Mouse (Mus musculus) kidney, embryonic 16.5 days (tissue): ENCODE results near the gene Wbp1l. TPM values are rescaled to one million over a fixed set of nuclear protein-coding genes. Genes with fewer than 3 reads are reported as not detected.

Experiments
- ATAC-seq: fragments of 200-750 bp; cut with Nextera tagmentation; 2 replicates; pipeline ENCODE4 v1.8.0; 2017; ENCODE audit warnings: moderate TSS enrichment; ENCODE audit not compliant: low FRiP score, low TSS enrichment
- H3K27ac ChIP-seq: fragments of 300-500 bp; sonication (generic); 2 replicates; pipeline ENCODE4 v1.5.1; 2014; ENCODE audit warnings: low read length
- H3K27me3 ChIP-seq: fragments of 300-500 bp; sonication (generic); 2 replicates; pipeline ENCODE4 v1.6.1; 2014; ENCODE audit warnings: low read length, control low read depth, mixed read lengths; ENCODE audit not compliant: insufficient read depth
- H3K36me3 ChIP-seq: fragments of 300-500 bp; sonication (generic); 2 replicates; pipeline ENCODE4 v1.6.1; 2014; ENCODE audit warnings: low read length, control low read depth, mixed read lengths; ENCODE audit not compliant: insufficient read depth
- H3K4me1 ChIP-seq: fragments of 300-500 bp; sonication (generic); 2 replicates; pipeline ENCODE4 v1.6.1; 2014; ENCODE audit warnings: low read length, control low read depth, mixed read lengths; ENCODE audit not compliant: insufficient read depth
- H3K4me2 ChIP-seq: fragments of 300-500 bp; sonication (generic); replicated peaks from 2 replicates; pipeline ENCODE4 v1.6.1; 2014; ENCODE audit warnings: low read depth, low read length
- H3K4me3 ChIP-seq: fragments of 300-500 bp; sonication (generic); 2 replicates; pipeline ENCODE4 v1.5.1; 2014; ENCODE audit warnings: mild to moderate bottlenecking, low read length
- H3K9ac ChIP-seq: fragments of 300-500 bp; sonication (generic); replicated peaks from 2 replicates; pipeline ENCODE4 v1.6.1; 2014; ENCODE audit warnings: low read length
- H3K9me3 ChIP-seq: fragments of 300-500 bp; sonication (generic); 2 replicates; pipeline ENCODE4 v1.6.1; 2016; ENCODE audit warnings: low read length, control low read depth
- WGBS: fragments of 180-500 bp; shearing (Covaris S2); extraction: QIAGEN DNeasy Blood & Tissue Kit; methylation state at CpG from one replicate; pipeline ENCODE4 v1.1.7; 2014; 5-methylcytosine and 5-hydroxymethylcytosine counted together
- polyA plus RNA-seq: library from polyadenylated mRNA; unstranded; fragments of >200 nt; fragmentation: Nextera tagmentation; extraction: Ambion mirVana; gene quantifications from 2 replicates; pipeline ENCODE4 v1.2.1, GENCODE M21; 2015

Gene Wbp1l
- polyA plus RNA-seq, 1 experiment from 2014 or later, result 53.4 TPM

GRCm38 (mm10) chr19:46662784-46663183, 63.9 kb downstream of the Wbp1l start:
- no peak overlapping the region for H3K4me3 ChIP-seq
- no peaks in the 10 kb centered on the region for H3K36me3 ChIP-seq
- H3K9ac ChIP-seq, result no peak overlapping the region
- H3K4me2 ChIP-seq, result no peak overlapping the region
- H3K9me3 ChIP-seq, result no peaks in the 10 kb centered on the region
- no peak for ATAC-seq
- H3K27me3 ChIP-seq, result no peaks in the 10 kb centered on the region
- no peak overlapping the region for H3K27ac ChIP-seq
- 71% methylated on average over 6 of the region's 6 CpGs for WGBS
- H3K4me1 ChIP-seq, result 0 out of 2 replicates have a peak, but pooled peaks cover 4% of the 10 kb centered on the region

GRCm38 (mm10) chr19:46665474-46665873, 66.6 kb downstream of the Wbp1l start:
- no peaks in the 10 kb centered on the region for H3K9me3 ChIP-seq
- no peak overlapping the region for H3K4me3 ChIP-seq
- H3K27me3 ChIP-seq, result no peaks in the 10 kb centered on the region
- H3K9ac ChIP-seq, result no peak overlapping the region
- 0 out of 2 replicates have a peak, but pooled peaks cover 4% of the 10 kb centered on the region for H3K4me1 ChIP-seq
- no peak overlapping the region for H3K27ac ChIP-seq
- H3K4me2 ChIP-seq, result no peak overlapping the region
- H3K36me3 ChIP-seq, result no peaks in the 10 kb centered on the region
- 65% methylated on average over 7 of the region's 7 CpGs for WGBS
- ATAC-seq, result no peak

- Histone ChIP-seq H3K9ac (no peak overlapping the region), H3K27me3 (no peaks in the 10 kb centered on the region), H3K36me3 (no peaks in the 10 kb centered on the region), H3K4me3 (no peak overlapping the region), H3K4me1 (no peaks in the 10 kb centered on the region), H3K27ac (no peak overlapping the region), H3K4me2 (no peak overlapping the region), H3K9me3 (no peaks in the 10 kb centered on the region)
- WGBS, result 45% methylated on average over 11 of the region's 11 CpGs
- ATAC-seq, result no peak
Measured at GRCm38 (mm10) chr19:46667300-46667699, 68.4 kb downstream of the Wbp1l start.

- WGBS, result 85% methylated on average over 10 of the region's 10 CpGs
- H3K4me2 ChIP-seq, result no peak overlapping the region
- H3K9ac ChIP-seq, result no peak overlapping the region
- no peaks in the 10 kb centered on the region for H3K9me3 ChIP-seq
- no peaks in the 10 kb centered on the region for H3K27me3 ChIP-seq
- H3K4me1 ChIP-seq, result no peaks in the 10 kb centered on the region
- no peak for ATAC-seq
- no peaks in the 10 kb centered on the region for H3K36me3 ChIP-seq
- no peak overlapping the region for H3K27ac ChIP-seq
- no peak overlapping the region for H3K4me3 ChIP-seq
Measured at GRCm38 (mm10) chr19:46668263-46668662, 69.4 kb downstream of the Wbp1l start.

- WGBS, result 91% methylated on average over 5 of the region's 5 CpGs
Measured at GRCm38 (mm10) chr19:46669802-46670201, 70.9 kb downstream of the Wbp1l start.

GRCm38 (mm10) chr19:46670691-46671090, 71.8 kb downstream of the Wbp1l start:
- Histone ChIP-seq H3K27me3 (no peaks in the 10 kb centered on the region), H3K9me3 (no peaks in the 10 kb centered on the region), H3K4me2 (no peak overlapping the region), H3K9ac (no peak overlapping the region), H3K4me3 (no peak overlapping the region), H3K27ac (no peak overlapping the region), H3K4me1 (no peaks in the 10 kb centered on the region), H3K36me3 (no peaks in the 10 kb centered on the region)
- WGBS, result 24% methylated on average over 13 of the region's 13 CpGs
- peak; percentile 79; the same call in 1 of the 2 replicates for ATAC-seq

More at GRCm38 (mm10) chr19:46669802-46670201, 70.9 kb downstream of the Wbp1l start:
- Histone ChIP-seq H3K4me1 (no peaks in the 10 kb centered on the region), H3K27me3 (no peaks in the 10 kb centered on the region), H3K4me2 (no peak overlapping the region), H3K9me3 (no peaks in the 10 kb centered on the region), H3K36me3 (no peaks in the 10 kb centered on the region), H3K4me3 (no peak overlapping the region), H3K27ac (no peak overlapping the region), H3K9ac (no peak overlapping the region)
- ATAC-seq, result no peak

GRCm38 (mm10) chr19:46672766-46673418, 74.0 kb downstream of the Wbp1l start, which contains the start of gene Cyp17a1:
TSS of gene Cyp17a1 (minus strand) at chr19:46673172.
- Histone ChIP-seq H3K9ac (no peak within 1 kb of the TSS), H3K4me1 (no peaks in the 10 kb centered on the region), H3K27ac (no peak within 1 kb of the TSS), H3K4me2 (no peak within 1 kb of the TSS), H3K36me3 (no peaks in the 10 kb centered on the region), H3K27me3 (no peaks in the 10 kb centered on the region), H3K4me3 (no peak within 1 kb of the TSS), H3K9me3 (no peaks in the 10 kb centered on the region)
- 54% methylated on average over 5 of the region's 5 CpGs for WGBS
- ATAC-seq, result no peak

GRCm38 (mm10) chr19:46675641-46676040, 76.8 kb downstream of the Wbp1l start:
- no peak overlapping the region for H3K27ac ChIP-seq
- no peak overlapping the region for H3K4me2 ChIP-seq
- no peak for ATAC-seq
- H3K4me1 ChIP-seq, result no peaks in the 10 kb centered on the region
- H3K27me3 ChIP-seq, result no peaks in the 10 kb centered on the region
- 51% methylated on average over 3 of the region's 3 CpGs for WGBS
- H3K4me3 ChIP-seq, result no peak overlapping the region
- no peaks in the 10 kb centered on the region for H3K9me3 ChIP-seq
- no peak overlapping the region for H3K9ac ChIP-seq
- H3K36me3 ChIP-seq, result no peaks in the 10 kb centered on the region

GRCm38 (mm10) chr19:46679720-46680383, 81.0 kb downstream of the Wbp1l start:
- Histone ChIP-seq H3K4me3 (no peak overlapping the region), H3K36me3 (no peaks in the 10 kb centered on the region), H3K4me2 (no peak overlapping the region), H3K27me3 (no peaks in the 10 kb centered on the region), H3K9ac (no peak overlapping the region), H3K4me1 (no peaks in the 10 kb centered on the region), H3K9me3 (no peaks in the 10 kb centered on the region), H3K27ac (no peak overlapping the region)
- 53% methylated on average over 12 of the region's 12 CpGs for WGBS
- ATAC-seq, result no peak
